Mouse (Mus musculus): Measurements from ENCODE around the gene Gm28778.
A peak's percentile ranks its signal among the peaks of the same experiment; 100 is the strongest.

DNA sequence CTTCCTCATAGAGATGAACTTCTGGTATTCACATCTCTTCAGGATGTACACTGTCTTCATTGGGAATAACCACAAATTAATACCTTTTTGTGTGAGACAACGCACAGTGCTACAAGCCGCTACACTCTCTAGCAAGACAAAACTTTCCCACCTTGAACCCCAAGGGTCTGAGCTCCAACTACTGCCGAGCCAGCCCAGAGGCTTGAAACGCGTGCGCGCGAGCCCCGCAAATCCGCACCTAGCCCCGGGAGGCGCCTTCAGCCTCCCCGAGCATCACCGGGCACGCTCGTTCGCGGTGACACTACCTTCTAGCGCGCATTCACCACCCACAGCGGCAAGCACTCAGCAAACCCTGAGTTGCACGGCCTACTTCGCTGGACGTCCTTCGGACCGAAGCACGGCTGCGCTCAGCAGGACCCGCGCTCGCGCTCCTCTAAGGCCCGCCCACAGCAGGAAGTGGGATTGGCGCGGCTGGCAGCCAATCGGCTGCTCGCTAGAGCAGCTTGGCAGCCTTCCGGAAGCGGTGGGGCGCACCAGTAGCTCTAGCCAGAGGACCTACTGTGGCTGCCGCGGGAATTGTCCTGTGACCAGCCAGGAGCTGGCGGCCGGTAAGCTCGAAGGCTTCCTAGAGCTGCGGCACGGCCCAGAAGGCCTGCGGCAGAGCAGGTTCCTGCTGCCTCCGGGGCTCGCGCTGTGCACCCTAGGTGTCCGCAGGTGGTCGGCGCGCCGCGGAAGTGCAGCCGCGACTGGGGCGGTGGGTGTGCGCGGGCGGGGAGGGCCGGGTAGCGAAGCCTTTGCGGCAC, at the start of gene Gm28778, which contains the start of the genes Pms1 and Ormdl1:
- no peak for TF ChIP-seq CTCF (IDR thresholded peaks at IDR 0.05; ENCODE audit: borderline replicate concordance, insufficient read depth, low read depth, low read length)
- peak; percentile 96 for TF ChIP-seq POLR2A (IDR thresholded peaks at IDR 0.05; ENCODE audit: borderline replicate concordance, insufficient read depth, low read length)

Data from cerebellum, adult 2 months (tissue).